Mouse (Mus musculus): ENCODE data around the gene Hap1. TPM values are rescaled to one million over a fixed set of nuclear protein-coding genes. Genes with fewer than 3 reads are reported as not detected.

Hap1 gene
- total RNA-seq, 2 experiments from 2014 or later, result not detected

Other genes starting within 250 kb of the Hap1 start
- gene Krt13, start 234.6 kb downstream of the Hap1 start, total RNA-seq (2014; fragmentation: Nextera tagmentation), result not detected in 2 replicates
- not detected in 2 replicates for gene Krt13, start 234.6 kb downstream of the Hap1 start, total RNA-seq (2017)
- gene Krt15, start 220.2 kb downstream of the Hap1 start, total RNA-seq (2014; fragmentation: Nextera tagmentation), result not detected in 2 replicates
- not detected in 2 replicates for gene Krt15, start 220.2 kb downstream of the Hap1 start, total RNA-seq (2017)
- not detected in 2 replicates for gene Krt19, start 207.5 kb downstream of the Hap1 start, total RNA-seq (2014; fragmentation: Nextera tagmentation)
- not detected in 2 replicates for gene Krt19, start 207.5 kb downstream of the Hap1 start, total RNA-seq (2017)
- gene Krt9, start 162.9 kb downstream of the Hap1 start, total RNA-seq (2014; fragmentation: Nextera tagmentation), result not detected in 2 replicates
- gene Krt9, start 162.9 kb downstream of the Hap1 start, total RNA-seq (2017), result not detected in 2 replicates
- not detected in 2 replicates for gene Krt14, start 148.6 kb downstream of the Hap1 start, total RNA-seq (2014; fragmentation: Nextera tagmentation)
- gene Krt14, start 148.6 kb downstream of the Hap1 start, total RNA-seq (2017), result not detected in 2 replicates
- gene Krt16, start 107.2 kb downstream of the Hap1 start, total RNA-seq (2014; fragmentation: Nextera tagmentation), result not detected in 2 replicates
- not detected in 2 replicates for gene Krt16, start 107.2 kb downstream of the Hap1 start, total RNA-seq (2017)
- gene Krt17, start 95.1 kb downstream of the Hap1 start, total RNA-seq (2014; fragmentation: Nextera tagmentation), result not detected in 2 replicates
- not detected in 2 replicates for gene Krt17, start 95.1 kb downstream of the Hap1 start, total RNA-seq (2017)
- not detected in 2 replicates for gene Krt42, start 86.3 kb downstream of the Hap1 start, total RNA-seq (2014; fragmentation: Nextera tagmentation)
- gene Krt42, start 86.3 kb downstream of the Hap1 start, total RNA-seq (2017), result not detected in 2 replicates
- gene Eif1, start 36.2 kb downstream of the Hap1 start, total RNA-seq (2014; fragmentation: Nextera tagmentation), result 1,051 and 1,260 TPM in 2 replicates
- 170 and 204 TPM in 2 replicates for gene Eif1, start 36.2 kb downstream of the Hap1 start, total RNA-seq (2017)
- not detected in 2 replicates for gene Gast, start 21.7 kb downstream of the Hap1 start, total RNA-seq (2014; fragmentation: Nextera tagmentation)
- not detected in 2 replicates for gene Gast, start 21.7 kb downstream of the Hap1 start, total RNA-seq (2017)
- 0.40 and 0.81 TPM in 2 replicates for gene Jup, start 41.6 kb upstream of the Hap1 start, total RNA-seq (2014; fragmentation: Nextera tagmentation)
- 0.52 and 0.80 TPM in 2 replicates for gene Jup, start 41.6 kb upstream of the Hap1 start, total RNA-seq (2017)
- 1.0 TPM in 1 of 2 replicates, not detected in the other for gene P3h4, start 58.7 kb upstream of the Hap1 start, total RNA-seq (2014; fragmentation: Nextera tagmentation)
- gene P3h4, start 58.7 kb upstream of the Hap1 start, total RNA-seq (2017), result 0.08 and 0.33 TPM in 2 replicates
- gene Fkbp10, start 59.6 kb upstream of the Hap1 start, total RNA-seq (2014; fragmentation: Nextera tagmentation), result not detected in 2 replicates
- gene Fkbp10, start 59.6 kb upstream of the Hap1 start, total RNA-seq (2017), result 0.53 TPM in 1 of 2 replicates, not detected in the other
- 35.7 and 54.2 TPM in 2 replicates for gene Nt5c3b, start 85.7 kb upstream of the Hap1 start, total RNA-seq (2014; fragmentation: Nextera tagmentation)
- 25.9 and 33.8 TPM in 2 replicates for gene Nt5c3b, start 85.7 kb upstream of the Hap1 start, total RNA-seq (2017)
- 2.6 TPM in 1 of 2 replicates, not detected in the other for gene Klhl10, start 85.8 kb upstream of the Hap1 start, total RNA-seq (2014; fragmentation: Nextera tagmentation)
- 1.6 TPM in 1 of 2 replicates, not detected in the other for gene Klhl10, start 85.8 kb upstream of the Hap1 start, total RNA-seq (2017)
- 10.8 and 14.8 TPM in 2 replicates for gene Klhl11, start 116.6 kb upstream of the Hap1 start, total RNA-seq (2014; fragmentation: Nextera tagmentation)
- 27.9 and 40.8 TPM in 2 replicates for gene Klhl11, start 116.6 kb upstream of the Hap1 start, total RNA-seq (2017)
- gene Acly, start 171.9 kb upstream of the Hap1 start, total RNA-seq (2014; fragmentation: Nextera tagmentation), result 99.9 and 114 TPM in 2 replicates
- 90.6 and 112 TPM in 2 replicates for gene Acly, start 171.9 kb upstream of the Hap1 start, total RNA-seq (2017)
- gene Ttc25, start 189.5 kb upstream of the Hap1 start, total RNA-seq (2014; fragmentation: Nextera tagmentation), result not detected in 2 replicates
- gene Ttc25, start 189.5 kb upstream of the Hap1 start, total RNA-seq (2017), result not detected in 2 replicates
- 57.0 and 60.8 TPM in 2 replicates for gene Cnp, start 218.8 kb upstream of the Hap1 start, total RNA-seq (2014; fragmentation: Nextera tagmentation)
- 26.7 and 44.2 TPM in 2 replicates for gene Cnp, start 218.8 kb upstream of the Hap1 start, total RNA-seq (2017)